Comparison of ENCODE assay signal across 8 mouse cellular contexts in genomic region chr5:104446156-104446555, GRCm38 (mm10). TPM values are rescaled to one million over a fixed set of nuclear protein-coding genes. Genes with fewer than 3 reads are reported as not detected.
DNase-seq lines count a peak whose midpoint lies in the region; ATAC-seq and TF ChIP-seq lines count a peak whose summit lies in the region.

No protein-coding gene starts in this region.

- H3K9ac ChIP-seq in hindbrain, embryonic 11.5 days (ENCODE audit: low read depth, low read length) = no peak overlapping the region

- no peaks in the 10 kb centered on the region; the same call in 1 of the 2 replicates for H3K4me1 ChIP-seq in bone marrow, adult 2 months (ENCODE audit: control insufficient read depth, insufficient read depth, low read length)
- H3K4me1 ChIP-seq in hindbrain, embryonic 11.5 days (replicated peaks; ENCODE audit: control insufficient read depth, insufficient read depth, low read length) = no peaks in the 10 kb centered on the region

- WGBS in bone marrow, adult 2 months = 6% methylated on average over 3 of the region's 3 CpGs
- 24% methylated on average over 3 of the region's 3 CpGs for WGBS in hindbrain, embryonic 11.5 days

- ATAC-seq in hindbrain, embryonic 11.5 days (ENCODE audit: low FRiP score) = 0 out of 2 replicates have a peak, but pooled peaks have one; percentile 43

- H3K9me3 ChIP-seq in hindbrain, embryonic 11.5 days (ENCODE audit: control insufficient read depth, low read length) = no peaks in the 10 kb centered on the region

- no peaks in the 10 kb centered on the region for H3K27me3 ChIP-seq in hindbrain, embryonic 11.5 days (ENCODE audit: control insufficient read depth, insufficient read depth, low read length)

- peak; percentile 79 for TF ChIP-seq CTCF in bone marrow, adult 2 months (IDR thresholded peaks at IDR 0.05; ENCODE audit: control insufficient read depth, insufficient read depth, low read length)

- peak; percentile 30 for DNase-seq in MEL-GATA-1-ER (ENCODE audit: extremely low read depth, low read depth)
- peak; percentile 65 for DNase-seq in fibroblast of lung, adult 2 months (ENCODE audit: low read depth)
- peak; percentile 42 for DNase-seq in hindbrain, embryonic 11.5 days (ENCODE audit: low spot score)
- DNase-seq in layer of hippocampus, postnatal 14 days (ENCODE audit: low spot score in 2 of 2) = peak; percentile 59 to 83
- peak; percentile 52 to 67 for DNase-seq in lung, postnatal 4 days
- peak; percentile 64 for DNase-seq in right cerebral cortex, postnatal 14 days
- DNase-seq in thymus, postnatal 0 days (ENCODE audit: low spot score) = no peak

- no peak overlapping the region for H3K4me2 ChIP-seq in hindbrain, embryonic 11.5 days (replicated peaks; ENCODE audit: low read depth, low read length)

- no peak overlapping the region for H3K27ac ChIP-seq in bone marrow, adult 2 months (ENCODE audit: control insufficient read depth, insufficient read depth, low read depth, low read length, poor library complexity)
- H3K27ac ChIP-seq in hindbrain, embryonic 11.5 days (ENCODE audit: low read depth, low read length) = no peak overlapping the region

- no peak overlapping the region for H3K4me3 ChIP-seq in bone marrow, adult 2 months (replicated peaks; ENCODE audit: control insufficient read depth, low read depth, low read length)
- H3K4me3 ChIP-seq in hindbrain, embryonic 11.5 days (ENCODE audit: low read depth, low read length) = no peak overlapping the region

- no peak for TF ChIP-seq POLR2A in bone marrow, adult 2 months (IDR thresholded peaks at IDR 0.05; ENCODE audit: borderline replicate concordance, control insufficient read depth, low read depth, low read length)

- H3K36me3 ChIP-seq in hindbrain, embryonic 11.5 days (ENCODE audit: control insufficient read depth, insufficient read depth, low read length) = no peaks in the 10 kb centered on the region

RNA-seq across cellular contexts. Expression of gene Spp1, which starts 11.2 kb away (rescaled TPM):
- 43.4 and 344 TPM in 2 replicates for polyA plus RNA-seq in bone marrow, adult 2 months (2011; ENCODE audit: insufficient read depth, insufficient read length, low replicate concordance, missing spikeins)
- 19.4 and 19.5 TPM in 2 replicates for polyA plus RNA-seq in hindbrain, embryonic 11.5 days (2014; fragmentation: Nextera tagmentation; extraction: Ambion mirVana)
- total RNA-seq in layer of hippocampus, postnatal 14 days (2021) = 1 to 10 TPM; 1.8 to 2.4 TPM
- polyA plus RNA-seq in thymus, postnatal 0 days (2015; fragmentation: Nextera tagmentation; extraction: Ambion mirVana) = 6.0 and 7.0 TPM in 2 replicates

RNA-seq across cellular contexts. Expression of gene Pkd2, which starts 13.1 kb away (rescaled TPM):
- 1.5 and 3.3 TPM in 2 replicates for polyA plus RNA-seq in bone marrow, adult 2 months (2011; ENCODE audit: insufficient read depth, insufficient read length, low replicate concordance, missing spikeins)
- polyA plus RNA-seq in hindbrain, embryonic 11.5 days (2014; fragmentation: Nextera tagmentation; extraction: Ambion mirVana) = 12.5 and 15.1 TPM in 2 replicates
- total RNA-seq in layer of hippocampus, postnatal 14 days (2021) = 10 to 100 TPM; 30.7 to 31.0 TPM
- polyA plus RNA-seq in thymus, postnatal 0 days (2015; fragmentation: Nextera tagmentation; extraction: Ambion mirVana) = 1.6 and 2.0 TPM in 2 replicates
